Mouse (Mus musculus): ENCODE results near the gene Jtb. TPM values are rescaled to one million over a fixed set of nuclear protein-coding genes. Genes with fewer than 3 reads are reported as not detected.

The Jtb gene
- polyA plus RNA-seq, 1 experiment from 2014 or later = 112 TPM

- Histone ChIP-seq H3K9ac (ENCODE audit: low read length) (peak overlapping the region; percentile 88), H3K9me3 (ENCODE audit: control insufficient read depth, low read length) (no peaks in the 10 kb centered on the region), H3K27ac (ENCODE audit: low read depth, low read length) (peak overlapping the region; percentile 78), H3K4me3 (ENCODE audit: low read depth, low read length) (peak overlapping the region; percentile 86), H3K4me1 (ENCODE audit: control insufficient read depth, insufficient read depth, low read length) (peaks cover 8% of the 10 kb centered on the region), H3K4me2 (peak overlapping the region; percentile 90), H3K27me3 (ENCODE audit: control insufficient read depth, insufficient read depth, low read length) (no peaks in the 10 kb centered on the region), H3K36me3 (ENCODE audit: control insufficient read depth, insufficient read depth, low read length) (peaks cover 22% of the 10 kb centered on the region)
- DNase-seq (ENCODE audit: low spot score, missing footprints) = peak; percentile 94
- under 1% methylated on average over 41 of the region's 41 CpGs for WGBS
- ATAC-seq (ENCODE audit: low FRiP score) = peak; percentile 82
These were observed 23.2 kb downstream of the Jtb start for GRCm38 (mm10) chr3:90254419-90255193.

GRCm38 (mm10) chr3:90255194-90255565 is 23.8 kb downstream of the Jtb start:
- H3K27ac ChIP-seq (ENCODE audit: low read depth, low read length) = no peak overlapping the region

DNA sequence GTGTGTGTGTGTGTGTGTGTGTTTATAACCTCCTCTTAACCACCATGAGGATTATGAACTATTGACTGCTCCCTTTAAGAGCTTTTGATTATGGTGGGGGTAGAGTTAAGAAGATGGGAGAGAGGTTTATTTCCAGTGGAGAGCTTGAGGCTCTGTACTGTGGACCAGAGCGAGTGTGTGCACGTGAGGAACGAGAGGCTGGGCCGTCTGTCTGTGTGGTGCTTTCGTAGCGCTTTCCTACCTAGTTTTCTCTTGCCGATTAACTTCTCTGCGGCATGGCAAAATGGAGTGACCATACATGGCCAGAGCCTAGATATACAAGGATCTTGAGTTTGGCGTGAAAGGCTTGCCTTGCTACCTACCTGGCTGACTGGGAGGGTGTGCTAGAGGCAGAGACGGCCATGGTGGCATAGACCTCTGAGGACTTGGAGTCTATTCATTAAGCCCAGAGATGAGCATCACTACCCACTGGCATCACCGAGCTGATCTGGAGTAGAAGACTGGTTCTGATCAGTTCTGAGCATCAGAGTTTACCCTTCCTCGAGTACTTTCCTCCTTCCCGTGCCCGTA is 24.5 kb downstream of the Jtb start:
- peak overlapping the region; percentile 90 for H3K4me2 ChIP-seq
- H3K4me1 ChIP-seq (ENCODE audit: control insufficient read depth, insufficient read depth, low read length) = peaks cover 8% of the 10 kb centered on the region
- no peak overlapping the region for H3K9ac ChIP-seq (ENCODE audit: low read length)
- no peak overlapping the region for H3K27ac ChIP-seq (ENCODE audit: low read depth, low read length)
- no peak overlapping the region for H3K4me3 ChIP-seq (ENCODE audit: low read depth, low read length)
- DNase-seq (ENCODE audit: low spot score, missing footprints) = peak; percentile 26
- H3K27me3 ChIP-seq (ENCODE audit: control insufficient read depth, insufficient read depth, low read length) = no peaks in the 10 kb centered on the region
- 93% methylated on average over 14 of the region's 14 CpGs for WGBS
- peaks cover 21% of the 10 kb centered on the region for H3K36me3 ChIP-seq (ENCODE audit: control insufficient read depth, insufficient read depth, low read length)
- no peak for ATAC-seq (ENCODE audit: low FRiP score)
- no peaks in the 10 kb centered on the region for H3K9me3 ChIP-seq (ENCODE audit: control insufficient read depth, low read length)

More at GRCm38 (mm10) chr3:90255194-90255565, 23.8 kb downstream of the Jtb start:
- ATAC-seq (ENCODE audit: low FRiP score) (no peak), DNase-seq (ENCODE audit: low spot score, missing footprints) (no peak)
- Histone ChIP-seq H3K4me2 (peak overlapping the region; percentile 90), H3K9ac (ENCODE audit: low read length) (peak overlapping the region; percentile 88), H3K4me1 (ENCODE audit: control insufficient read depth, insufficient read depth, low read length) (peaks cover 8% of the 10 kb centered on the region), H3K27me3 (ENCODE audit: control insufficient read depth, insufficient read depth, low read length) (no peaks in the 10 kb centered on the region), H3K4me3 (ENCODE audit: low read depth, low read length) (peak overlapping the region; percentile 86), H3K36me3 (ENCODE audit: control insufficient read depth, insufficient read depth, low read length) (peaks cover 22% of the 10 kb centered on the region), H3K9me3 (ENCODE audit: control insufficient read depth, low read length) (no peaks in the 10 kb centered on the region)
- 27% methylated on average over 2 of the region's 2 CpGs for WGBS

DNA sequence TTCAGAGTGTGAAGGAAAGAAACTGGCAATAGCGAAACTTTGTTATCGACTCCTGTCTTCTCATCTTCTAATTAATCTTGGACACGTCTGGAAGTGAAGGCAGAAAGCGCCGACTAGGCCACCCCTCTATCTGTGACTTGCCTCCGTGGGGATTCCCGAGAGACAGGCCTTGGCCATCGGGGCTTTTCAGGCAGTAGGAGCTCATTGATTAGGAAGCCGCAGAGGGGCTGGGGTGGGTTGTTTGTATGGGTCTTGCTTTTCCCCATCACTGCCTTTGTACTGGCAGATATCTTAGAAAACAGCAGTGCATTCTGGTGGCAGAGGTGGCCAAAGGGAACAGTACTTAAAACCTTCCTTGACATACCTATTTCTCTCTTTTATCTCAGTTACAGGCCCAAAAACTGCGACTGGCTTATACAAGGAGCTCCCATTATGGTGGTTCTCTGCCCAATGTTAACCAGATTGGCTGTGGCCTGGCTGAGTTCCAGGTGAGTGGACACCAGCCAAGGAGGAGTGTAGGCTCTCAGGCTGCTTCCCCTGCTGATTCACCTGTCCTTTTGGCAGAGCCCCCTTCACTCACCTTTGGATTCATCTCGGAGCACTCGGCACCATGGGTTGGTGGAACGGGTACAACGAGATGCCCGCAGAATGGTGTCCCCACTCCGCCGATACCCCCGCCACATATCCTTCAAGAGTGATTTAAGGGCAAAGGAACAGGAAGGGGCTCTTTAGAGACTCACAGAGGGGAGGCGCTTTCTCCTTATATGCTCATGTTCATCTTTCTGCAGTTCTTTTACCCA is 25.5 kb downstream of the Jtb start:
- DNase-seq (ENCODE audit: low spot score, missing footprints) (peak; percentile 12), ATAC-seq (ENCODE audit: low FRiP score) (no peak)
- H3K27me3 ChIP-seq (ENCODE audit: control insufficient read depth, insufficient read depth, low read length) = no peaks in the 10 kb centered on the region
- no peak overlapping the region for H3K27ac ChIP-seq (ENCODE audit: low read depth, low read length)
- 93% methylated on average over 19 of the region's 19 CpGs for WGBS
- no peaks in the 10 kb centered on the region for H3K9me3 ChIP-seq (ENCODE audit: control insufficient read depth, low read length)
- H3K4me1 ChIP-seq (ENCODE audit: control insufficient read depth, insufficient read depth, low read length) = peaks cover 8% of the 10 kb centered on the region
- H3K9ac ChIP-seq (ENCODE audit: low read length) = no peak overlapping the region
- no peak overlapping the region for H3K4me2 ChIP-seq
- H3K4me3 ChIP-seq (ENCODE audit: low read depth, low read length) = no peak overlapping the region
- peaks cover 23% of the 10 kb centered on the region for H3K36me3 ChIP-seq (ENCODE audit: control insufficient read depth, insufficient read depth, low read length)

GRCm38 (mm10) chr3:90258521-90258920 is 27.1 kb downstream of the Jtb start:
- H3K9me3 ChIP-seq (ENCODE audit: control insufficient read depth, low read length) = no peaks in the 10 kb centered on the region
- no peak overlapping the region for H3K9ac ChIP-seq (ENCODE audit: low read length)
- DNase-seq (ENCODE audit: low spot score, missing footprints) = peak; percentile 17
- peaks cover 8% of the 10 kb centered on the region for H3K4me1 ChIP-seq (ENCODE audit: control insufficient read depth, insufficient read depth, low read length)
- ATAC-seq (ENCODE audit: low FRiP score) = no peak
- H3K4me2 ChIP-seq = no peak overlapping the region
- peaks cover 31% of the 10 kb centered on the region for H3K36me3 ChIP-seq (ENCODE audit: control insufficient read depth, insufficient read depth, low read length)
- no peak overlapping the region for H3K27ac ChIP-seq (ENCODE audit: low read depth, low read length)
- H3K27me3 ChIP-seq (ENCODE audit: control insufficient read depth, insufficient read depth, low read length) = no peaks in the 10 kb centered on the region
- H3K4me3 ChIP-seq (ENCODE audit: low read depth, low read length) = no peak overlapping the region
- 93% methylated on average over 4 of the region's 4 CpGs for WGBS

DNA sequence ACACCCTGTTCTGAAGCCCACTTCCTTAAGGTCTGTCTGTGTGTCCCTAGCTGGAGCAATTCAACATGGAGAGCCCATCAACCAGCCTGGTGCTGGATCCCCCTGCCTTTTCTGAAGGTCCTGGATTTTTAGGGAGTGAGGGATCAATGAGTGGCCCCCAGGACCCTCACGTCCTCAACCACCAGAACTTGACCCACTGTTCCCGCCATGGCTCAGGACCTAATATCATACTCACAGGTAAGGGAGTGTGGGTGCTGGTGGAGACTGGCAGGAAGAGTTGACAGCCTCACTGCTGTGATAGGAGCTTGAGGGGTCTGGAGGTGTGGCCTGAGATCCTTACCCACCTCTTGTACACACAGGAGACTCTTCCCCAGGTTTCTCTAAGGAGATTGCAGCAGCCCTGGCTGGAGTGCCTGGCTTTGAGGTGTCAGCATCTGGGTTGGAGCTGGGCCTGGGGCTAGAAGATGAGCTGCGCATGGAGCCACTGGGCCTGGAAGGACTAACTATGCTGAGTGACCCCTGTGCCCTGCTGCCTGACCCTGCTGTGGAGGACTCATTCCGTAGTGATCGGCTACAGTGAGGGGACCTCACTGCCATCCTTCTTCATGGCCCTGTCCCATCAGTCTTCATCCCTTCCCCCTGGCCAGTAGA is 31.8 kb downstream of the Jtb start:
- Histone ChIP-seq H3K4me1 (ENCODE audit: control insufficient read depth, insufficient read depth, low read length) (peaks cover 11% of the 10 kb centered on the region), H3K27me3 (ENCODE audit: control insufficient read depth, insufficient read depth, low read length) (no peaks in the 10 kb centered on the region), H3K4me3 (ENCODE audit: low read depth, low read length) (no peak overlapping the region), H3K9ac (ENCODE audit: low read length) (no peak overlapping the region), H3K4me2 (no peak overlapping the region), H3K27ac (ENCODE audit: low read depth, low read length) (no peak overlapping the region), H3K9me3 (ENCODE audit: control insufficient read depth, low read length) (no peaks in the 10 kb centered on the region), H3K36me3 (ENCODE audit: control insufficient read depth, insufficient read depth, low read length) (peaks cover 28% of the 10 kb centered on the region)
- DNase-seq (ENCODE audit: low spot score, missing footprints) = no peak
- ATAC-seq (ENCODE audit: low FRiP score) = no peak
- 91% methylated on average over 5 of the region's 5 CpGs for WGBS

- H3K27me3 ChIP-seq (ENCODE audit: control insufficient read depth, insufficient read depth, low read length) = no peaks in the 10 kb centered on the region
- WGBS = 37% methylated on average over 10 of the region's 10 CpGs
- ATAC-seq (ENCODE audit: low FRiP score) = no peak
- peaks cover 18% of the 10 kb centered on the region for H3K36me3 ChIP-seq (ENCODE audit: control insufficient read depth, insufficient read depth, low read length)
- H3K9ac ChIP-seq (ENCODE audit: low read length) = peak overlapping the region; percentile 97
- H3K27ac ChIP-seq (ENCODE audit: low read depth, low read length) = peak overlapping the region; percentile 87; the same call in 1 of the 2 replicates
- peak overlapping the region; percentile 95 for H3K4me3 ChIP-seq (ENCODE audit: low read depth, low read length)
- peak overlapping the region; percentile 88 for H3K4me2 ChIP-seq
- peak; percentile 92 for DNase-seq (ENCODE audit: low spot score, missing footprints)
- H3K4me1 ChIP-seq (ENCODE audit: control insufficient read depth, insufficient read depth, low read length) = peaks cover 11% of the 10 kb centered on the region
- no peaks in the 10 kb centered on the region for H3K9me3 ChIP-seq (ENCODE audit: control insufficient read depth, low read length)
These were observed 33.3 kb downstream of the Jtb start for GRCm38 (mm10) chr3:90264687-90265033.

DNA sequence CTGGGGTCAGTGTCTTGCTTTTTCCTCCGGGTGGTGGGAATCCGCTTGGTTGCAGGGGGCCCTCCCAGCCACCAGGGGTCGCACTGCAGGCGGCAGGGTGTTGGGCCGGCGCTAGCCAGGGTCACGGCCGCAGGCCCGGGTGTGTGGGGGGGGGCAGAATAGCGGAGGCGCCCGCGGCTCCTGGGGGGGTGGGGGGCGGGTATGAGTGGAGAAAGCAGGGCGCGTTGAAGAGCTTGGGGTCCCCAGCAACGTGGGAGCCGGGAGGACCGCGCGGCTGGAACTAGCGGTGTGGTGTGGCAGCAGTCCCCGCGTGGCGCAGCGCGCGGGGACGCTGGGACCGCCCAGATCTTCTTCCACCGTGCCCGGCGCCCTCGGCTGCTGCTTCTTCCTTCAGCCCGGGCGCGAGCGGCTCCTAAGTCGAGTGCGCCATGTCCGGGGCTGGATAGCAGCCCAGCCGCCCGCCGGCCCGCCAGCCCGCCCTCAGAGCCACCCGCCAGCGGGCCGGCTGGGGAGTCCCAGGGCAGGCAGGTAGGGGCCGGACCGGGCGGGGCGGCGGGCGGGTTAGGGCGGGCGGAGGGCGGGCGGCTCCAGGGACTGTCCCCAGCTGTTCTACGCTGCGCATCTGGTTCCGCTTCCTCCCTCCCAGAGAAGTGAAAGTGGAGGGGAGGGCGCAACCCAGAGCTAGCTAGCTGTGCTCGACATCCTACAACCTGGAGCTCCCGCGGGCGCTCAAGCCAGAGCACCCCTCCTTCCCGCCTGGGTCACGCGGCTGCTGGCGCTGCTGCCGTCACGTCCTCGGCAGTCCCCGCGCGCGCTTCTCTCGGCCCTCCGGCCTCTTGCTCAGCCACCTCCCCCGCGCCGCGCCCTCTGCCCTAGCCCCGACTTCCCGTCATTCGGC is 33.9 kb downstream of the Jtb start, which contains the start of gene Dennd4b:
Dennd4b (plus strand) TSS at position 152 of the 898 bp plus-strand sequence.
- Histone ChIP-seq H3K36me3 (ENCODE audit: control insufficient read depth, insufficient read depth, low read length) (peaks cover 18% of the 10 kb centered on the region), H3K9ac (ENCODE audit: low read length) (peak within 1 kb of the TSS; percentile 97), H3K27ac (ENCODE audit: low read depth, low read length) (peak within 1 kb of the TSS; percentile 87), H3K27me3 (ENCODE audit: control insufficient read depth, insufficient read depth, low read length) (no peaks in the 10 kb centered on the region), H3K4me1 (ENCODE audit: control insufficient read depth, insufficient read depth, low read length) (peaks cover 11% of the 10 kb centered on the region), H3K4me3 (ENCODE audit: low read depth, low read length) (peak within 1 kb of the TSS; percentile 95), H3K9me3 (ENCODE audit: control insufficient read depth, low read length) (no peaks in the 10 kb centered on the region), H3K4me2 (peak within 1 kb of the TSS; percentile 88)
- DNase-seq (ENCODE audit: low spot score, missing footprints) = peak; percentile 99
- peak; percentile 84 for ATAC-seq (ENCODE audit: low FRiP score)
- whole genome bisulfite sequencing = under 1% methylated on average over 61 of the region's 87 CpGs
